Mouse (Mus musculus) midbrain, embryonic 14.5 days (tissue): ENCODE measurements around the gene Spa17. TPM values are rescaled to one million over a fixed set of nuclear protein-coding genes. Genes with fewer than 3 reads are reported as not detected.

Experiments used
- ATAC-seq: fragments of 200-750 bp; cut with Nextera tagmentation; 2 replicates; pipeline ENCODE4 v1.8.0; 2017; ENCODE audit warnings: moderate number of reproducible peaks, moderate library complexity; ENCODE audit not compliant: low FRiP score, low TSS enrichment
- DNase-seq: peaks from one replicate; pipeline ENCODE4 v3.0.0-alpha.2; 2015
- H3K27ac ChIP-seq: fragments of 300-500 bp; sonication (generic); replicated peaks from 2 replicates; pipeline ENCODE4 v1.5.1; 2014; ENCODE audit warnings: mild to moderate bottlenecking, low read depth, low read length, moderate library complexity
- H3K27me3 ChIP-seq: fragments of 300-500 bp; sonication (generic); 2 replicates; pipeline ENCODE4 v1.6.1; 2014; ENCODE audit warnings: low read length, control low read depth, mixed read lengths; ENCODE audit not compliant: control insufficient read depth, insufficient read depth
- H3K36me3 ChIP-seq: fragments of 300-500 bp; sonication (generic); 2 replicates; pipeline ENCODE4 v1.6.1; 2014; ENCODE audit warnings: low read length, control low read depth; ENCODE audit not compliant: control insufficient read depth, insufficient read depth
- H3K4me1 ChIP-seq: fragments of 300-500 bp; sonication (generic); 2 replicates; pipeline ENCODE4 v1.6.1; 2014; ENCODE audit warnings: mild to moderate bottlenecking, antibody characterized with exemption, low read length, control low read depth; ENCODE audit not compliant: control insufficient read depth, insufficient read depth
- H3K4me2 ChIP-seq: fragments of 300-500 bp; sonication (generic); 2 replicates; pipeline ENCODE4 v1.6.1; 2014; ENCODE audit warnings: mild to moderate bottlenecking, low read length, moderate library complexity
- H3K4me3 ChIP-seq: fragments of 300-500 bp; sonication (generic); replicated peaks from 2 replicates; pipeline ENCODE4 v1.5.1; 2014; ENCODE audit warnings: low read depth, low read length
- H3K9ac ChIP-seq: fragments of 300-500 bp; sonication (generic); replicated peaks from 2 replicates; pipeline ENCODE4 v1.6.1; 2014; ENCODE audit warnings: mild to moderate bottlenecking, low read length, moderate library complexity
- H3K9me3 ChIP-seq: fragments of 300-500 bp; sonication (generic); 2 replicates; pipeline ENCODE4 v1.6.1; 2016; ENCODE audit warnings: low read length, control low read depth, mixed read lengths; ENCODE audit not compliant: control insufficient read depth
- WGBS: fragments of 180-500 bp; shearing (Covaris S2); extraction: QIAGEN DNeasy Blood & Tissue Kit; methylation state at CpG from one replicate; pipeline ENCODE4 v1.1.7; 2014; 5-methylcytosine and 5-hydroxymethylcytosine counted together
- polyA plus RNA-seq: library from polyadenylated mRNA; unstranded; fragments of >200 nt; fragmentation: Nextera tagmentation; extraction: Ambion mirVana; gene quantifications from 2 replicates; pipeline ENCODE4 v1.2.1, GENCODE M21; 2014

The Spa17 gene
- polyA plus RNA-seq, 1 experiment from 2014 or later: 9.5 TPM

- WGBS: 20% methylated on average over 6 of the region's 6 CpGs
- no peak; the same call in 1 of the 2 replicates for ATAC-seq
These were observed 374 bp upstream of the Spa17 start for GRCm38 (mm10) chr9:37613911-37614280.

GRCm38 (mm10) chr9:37609558-37609957 is 4.0 kb downstream of the Spa17 start:
- H3K9me3 ChIP-seq: no peaks in the 10 kb centered on the region
- DNase-seq (no peak), ATAC-seq (no peak)
- no peak overlapping the region for H3K4me2 ChIP-seq
- WGBS: 85% methylated on average over 4 of the region's 4 CpGs
- no peaks in the 10 kb centered on the region for H3K36me3 ChIP-seq
- H3K9ac ChIP-seq: no peak overlapping the region
- H3K4me3 ChIP-seq: no peak overlapping the region
- H3K4me1 ChIP-seq: peaks cover 6% of the 10 kb centered on the region
- no peak overlapping the region for H3K27ac ChIP-seq
- H3K27me3 ChIP-seq: no peaks in the 10 kb centered on the region

More at GRCm38 (mm10) chr9:37613911-37614280, 374 bp upstream of the Spa17 start:
- Histone ChIP-seq H3K9ac (peak overlapping the region; percentile 50; the same call in 1 of the 2 replicates), H3K4me3 (peak overlapping the region; percentile 57), H3K4me2 (peak overlapping the region; percentile 60), H3K27me3 (no peaks in the 10 kb centered on the region), H3K36me3 (no peaks in the 10 kb centered on the region), H3K9me3 (no peaks in the 10 kb centered on the region), H3K4me1 (peaks cover 6% of the 10 kb centered on the region), H3K27ac (peak overlapping the region; percentile 70)
- no peak for DNase-seq

GRCm38 (mm10) chr9:37605089-37605488 is 8.4 kb downstream of the Spa17 start:
- Histone ChIP-seq H3K4me1 (no peaks in the 10 kb centered on the region), H3K4me3 (no peak overlapping the region), H3K27ac (no peak overlapping the region), H3K9me3 (no peaks in the 10 kb centered on the region), H3K27me3 (no peaks in the 10 kb centered on the region), H3K36me3 (no peaks in the 10 kb centered on the region), H3K9ac (no peak overlapping the region), H3K4me2 (no peak overlapping the region)
- WGBS: 98% methylated on average over 3 of the region's 3 CpGs
- ATAC-seq (no peak), DNase-seq (no peak)

- Histone ChIP-seq H3K4me1 (no peaks in the 10 kb centered on the region), H3K9ac (no peak overlapping the region), H3K9me3 (no peaks in the 10 kb centered on the region), H3K4me3 (no peak overlapping the region), H3K36me3 (no peaks in the 10 kb centered on the region), H3K4me2 (no peak overlapping the region), H3K27ac (no peak overlapping the region), H3K27me3 (no peaks in the 10 kb centered on the region)
- DNase-seq (no peak), ATAC-seq (no peak)
- WGBS: 91% methylated on average over 2 of the region's 2 CpGs
These were observed 12.8 kb downstream of the Spa17 start for GRCm38 (mm10) chr9:37600538-37601205.

- H3K27ac ChIP-seq: no peak overlapping the region
- no peak overlapping the region for H3K9ac ChIP-seq
- H3K9me3 ChIP-seq: no peaks in the 10 kb centered on the region
- H3K36me3 ChIP-seq: no peaks in the 10 kb centered on the region
- no peak for DNase-seq
- no peaks in the 10 kb centered on the region for H3K27me3 ChIP-seq
- H3K4me2 ChIP-seq: no peak overlapping the region
- no peak overlapping the region for H3K4me3 ChIP-seq
- WGBS: 89% methylated on average over 2 of the region's 2 CpGs
- H3K4me1 ChIP-seq: no peaks in the 10 kb centered on the region
- ATAC-seq: no peak
These were observed 14.9 kb downstream of the Spa17 start for GRCm38 (mm10) chr9:37598637-37599036.

- Histone ChIP-seq H3K9ac (no peak overlapping the region), H3K27ac (no peak overlapping the region), H3K4me3 (no peak overlapping the region), H3K9me3 (no peaks in the 10 kb centered on the region), H3K4me1 (no peaks in the 10 kb centered on the region), H3K27me3 (no peaks in the 10 kb centered on the region), H3K4me2 (no peak overlapping the region), H3K36me3 (no peaks in the 10 kb centered on the region)
- ATAC-seq (no peak), DNase-seq (no peak)
- WGBS: 89% methylated on average over 1 of the region's 1 CpGs
These were observed 18.0 kb downstream of the Spa17 start for GRCm38 (mm10) chr9:37595570-37595969.

- Histone ChIP-seq H3K9me3 (no peaks in the 10 kb centered on the region), H3K4me1 (no peaks in the 10 kb centered on the region), H3K27ac (no peak overlapping the region), H3K36me3 (no peaks in the 10 kb centered on the region), H3K4me3 (no peak overlapping the region), H3K9ac (no peak overlapping the region), H3K27me3 (no peaks in the 10 kb centered on the region), H3K4me2 (no peak overlapping the region)
- ATAC-seq: no peak
- WGBS: 91% methylated on average over 3 of the region's 3 CpGs
- no peak for DNase-seq
These were observed 19.8 kb downstream of the Spa17 start for GRCm38 (mm10) chr9:37593690-37594089.

GRCm38 (mm10) chr9:37592633-37593032 is 20.9 kb downstream of the Spa17 start:
- no peaks in the 10 kb centered on the region for H3K36me3 ChIP-seq
- no peaks in the 10 kb centered on the region for H3K9me3 ChIP-seq
- no peaks in the 10 kb centered on the region for H3K4me1 ChIP-seq
- H3K9ac ChIP-seq: no peak overlapping the region
- DNase-seq (no peak), ATAC-seq (no peak)
- H3K4me3 ChIP-seq: no peak overlapping the region
- H3K27me3 ChIP-seq: no peaks in the 10 kb centered on the region
- H3K27ac ChIP-seq: no peak overlapping the region
- H3K4me2 ChIP-seq: no peak overlapping the region
- WGBS: 59% methylated on average over 6 of the region's 6 CpGs

- no peaks in the 10 kb centered on the region for H3K4me1 ChIP-seq
- H3K27ac ChIP-seq: no peak overlapping the region
- ATAC-seq (no peak), DNase-seq (no peak)
- H3K4me2 ChIP-seq: no peak overlapping the region
- H3K9ac ChIP-seq: no peak overlapping the region
- no peak overlapping the region for H3K4me3 ChIP-seq
- H3K9me3 ChIP-seq: no peaks in the 10 kb centered on the region
- H3K36me3 ChIP-seq: no peaks in the 10 kb centered on the region
- no peaks in the 10 kb centered on the region for H3K27me3 ChIP-seq
- WGBS: 79% methylated on average over 2 of the region's 2 CpGs
These were observed 21.5 kb downstream of the Spa17 start for GRCm38 (mm10) chr9:37592025-37592424.
